Mouse (Mus musculus) G1E-ER4 (cell line): Measurements from ENCODE around the gene Tubb3. TPM values are rescaled to one million over a fixed set of nuclear protein-coding genes. Genes with fewer than 3 reads are reported as not detected.

ENCODE experiments used
- GATA1 ChIP-seq: IDR thresholded peaks from one replicate; pipeline ENCODE4 v1.8.0; 2012; ENCODE audit warnings: low read length, inconsistent platforms
- polyA plus RNA-seq: library from polyadenylated mRNA; stranded (reverse); fragments of >175 nt; gene quantifications from 2 replicates; pipeline ENCODE4 v1.2.3, GENCODE M21; 2012

Tubb3 gene
- polyA plus RNA-seq, 1 experiment, result 0.68 TPM

- TF ChIP-seq GATA1, result no peak
Measured at GRCm38 (mm10) chr8:123407612-123408011, 3.6 kb upstream of the Tubb3 start.

- TF ChIP-seq GATA1, result no peak
Measured at GRCm38 (mm10) chr8:123408586-123409544, 2.4 kb upstream of the Tubb3 start.

- TF ChIP-seq GATA1, result no peak
Measured at GRCm38 (mm10) chr8:123410049-123410587, 1.1 kb upstream of the Tubb3 start.

DNA sequence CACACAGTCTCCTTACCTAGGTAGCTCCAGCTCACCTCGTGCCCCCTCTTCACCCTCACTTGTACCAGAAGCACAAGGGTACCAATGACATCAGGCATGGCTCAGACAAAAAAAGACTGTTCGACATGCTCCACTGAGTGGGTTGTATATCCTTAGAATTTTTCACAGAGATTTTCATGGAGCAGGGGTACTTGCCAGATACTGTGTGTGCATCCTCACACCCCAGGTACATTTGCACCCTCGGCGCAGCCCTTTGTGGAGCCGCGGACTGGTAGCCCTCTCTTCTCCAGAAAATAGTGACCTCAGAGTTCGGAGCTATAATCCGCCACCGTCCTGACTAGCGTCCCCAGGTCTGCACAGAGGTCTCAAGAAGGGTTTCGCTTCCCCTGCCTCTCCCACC, 436 bp upstream of the Tubb3 start:
- no peak for TF ChIP-seq GATA1

GRCm38 (mm10) chr8:123411781-123412327, 630 bp downstream of the Tubb3 start:
- TF ChIP-seq GATA1, result no peak

DNA sequence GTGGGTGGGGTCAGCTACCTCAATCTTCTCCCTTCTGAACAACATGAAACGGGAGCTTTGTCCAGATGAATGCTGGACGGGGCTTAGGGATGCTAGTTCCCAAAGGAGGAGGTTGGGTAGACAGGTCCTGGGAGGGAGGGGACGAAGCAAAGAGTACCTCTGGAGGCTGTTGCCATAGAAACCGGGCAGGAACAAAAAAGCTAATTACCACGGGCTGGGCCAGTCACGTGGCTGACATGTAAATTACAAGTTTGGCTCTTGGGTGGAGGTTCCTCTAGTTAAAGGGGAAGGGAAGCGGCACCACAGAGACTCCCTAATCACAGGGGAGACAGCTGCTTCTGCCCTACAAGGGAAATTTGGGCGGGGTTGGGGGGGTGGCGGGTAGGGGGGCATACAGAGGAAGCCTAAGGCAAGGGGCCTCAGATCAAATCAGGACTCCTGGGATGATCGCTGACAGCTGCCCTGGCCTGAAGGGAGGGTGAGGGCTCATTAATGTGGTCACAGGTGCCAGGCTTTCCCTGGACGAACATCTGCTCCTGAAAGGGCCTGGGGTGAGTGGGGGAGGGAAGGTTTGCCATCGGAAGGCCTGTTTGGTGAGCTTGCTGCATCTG, 1.4 kb downstream of the Tubb3 start:
- no peak for TF ChIP-seq GATA1

GRCm38 (mm10) chr8:123414255-123414654, 3.0 kb downstream of the Tubb3 start:
- TF ChIP-seq GATA1, result no peak

GRCm38 (mm10) chr8:123415967-123416943, 5.0 kb downstream of the Tubb3 start:
- TF ChIP-seq GATA1, result peak; percentile 24

GRCm38 (mm10) chr8:123416944-123417555, 5.8 kb downstream of the Tubb3 start:
- TF ChIP-seq GATA1, result no peak

DNA sequence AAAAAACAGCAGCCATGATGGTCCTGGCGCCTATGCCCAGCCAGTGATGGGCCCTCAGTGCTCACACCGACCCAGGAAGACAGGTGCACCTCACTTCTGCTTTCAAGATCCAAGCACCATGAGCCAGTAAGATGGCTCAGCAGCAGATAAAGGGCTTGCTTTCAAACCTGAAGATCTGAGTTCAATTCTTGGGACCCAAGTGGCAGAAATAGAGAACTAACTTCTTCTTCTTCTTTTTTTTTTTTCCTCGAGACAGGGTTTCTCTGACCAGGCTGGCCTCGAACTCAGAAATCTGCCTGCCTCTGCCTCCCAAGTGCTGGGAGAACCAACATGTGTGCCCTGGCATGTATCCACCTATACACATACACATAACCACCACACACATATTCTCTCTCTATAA, 8.5 kb downstream of the Tubb3 start:
- no peak for TF ChIP-seq GATA1

DNA sequence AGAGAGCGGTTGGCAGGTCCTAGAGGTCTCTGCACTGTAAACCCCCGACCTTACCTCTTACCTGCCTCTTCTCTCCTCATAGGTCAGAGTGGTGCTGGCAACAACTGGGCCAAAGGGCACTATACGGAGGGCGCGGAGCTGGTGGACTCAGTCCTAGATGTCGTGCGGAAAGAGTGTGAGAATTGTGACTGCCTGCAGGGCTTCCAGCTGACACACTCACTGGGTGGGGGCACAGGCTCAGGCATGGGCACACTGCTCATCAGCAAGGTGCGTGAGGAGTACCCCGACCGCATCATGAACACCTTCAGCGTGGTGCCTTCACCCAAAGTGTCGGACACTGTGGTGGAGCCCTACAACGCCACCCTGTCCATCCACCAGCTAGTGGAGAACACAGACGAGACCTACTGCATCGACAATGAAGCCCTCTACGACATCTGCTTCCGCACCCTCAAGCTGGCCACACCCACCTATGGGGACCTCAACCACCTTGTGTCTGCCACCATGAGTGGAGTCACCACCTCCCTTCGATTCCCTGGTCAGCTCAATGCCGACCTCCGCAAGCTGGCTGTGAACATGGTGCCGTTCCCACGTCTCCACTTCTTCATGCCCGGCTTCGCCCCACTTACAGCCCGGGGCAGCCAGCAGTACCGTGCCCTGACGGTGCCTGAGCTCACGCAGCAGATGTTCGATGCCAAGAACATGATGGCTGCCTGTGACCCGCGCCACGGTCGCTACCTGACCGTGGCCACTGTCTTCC, 9.5 kb downstream of the Tubb3 start:
- no peak for TF ChIP-seq GATA1

DNA sequence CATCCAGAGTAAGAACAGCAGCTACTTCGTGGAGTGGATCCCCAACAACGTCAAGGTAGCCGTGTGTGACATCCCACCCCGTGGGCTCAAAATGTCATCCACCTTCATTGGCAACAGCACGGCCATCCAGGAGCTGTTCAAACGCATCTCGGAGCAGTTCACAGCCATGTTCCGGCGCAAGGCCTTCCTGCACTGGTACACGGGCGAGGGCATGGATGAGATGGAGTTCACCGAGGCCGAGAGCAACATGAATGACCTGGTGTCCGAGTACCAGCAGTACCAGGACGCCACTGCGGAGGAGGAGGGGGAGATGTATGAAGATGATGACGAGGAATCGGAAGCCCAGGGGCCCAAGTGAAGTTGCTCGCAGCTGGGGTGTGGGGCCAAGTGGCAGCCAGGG, 10.1 kb downstream of the Tubb3 start:
- no peak for TF ChIP-seq GATA1

- no peak for TF ChIP-seq GATA1
Measured at GRCm38 (mm10) chr8:123422056-123422780, 11.0 kb downstream of the Tubb3 start.
